Mouse (Mus musculus): ENCODE measurements around the gene Trp53rkb. TPM values are rescaled to one million over a fixed set of nuclear protein-coding genes. Genes with fewer than 3 reads are reported as not detected.
A peak's percentile ranks its signal among the peaks of the same experiment; 100 is the strongest.
"Not testable (repeated sequence)": the region's sequence is repeated elsewhere in the genome, so short reads cannot be mapped to it uniquely, and the experiment has no call there.

Trp53rkb gene
- polyA plus RNA-seq (2015; fragmentation: Nextera tagmentation; extraction: Ambion mirVana): 5.7 and 6.1 TPM in 2 replicates

GRCm38 (mm10) chr2:166792355-166792754 lies at the start of gene Trp53rkb:
Gene Trp53rkb (plus strand): TSS chr2:166792531.
- Histone ChIP-seq H3K27ac (ENCODE audit: low read length) (0 out of 2 replicates have a peak within 1 kb of the TSS, but pooled peaks have one; percentile 24), H3K4me3 (ENCODE audit: low read length) (peak within 1 kb of the TSS; percentile 77), H3K9ac (ENCODE audit: low read depth, low read length) (peak within 1 kb of the TSS; percentile 86), H3K27me3 (replicated peaks; ENCODE audit: control insufficient read depth, insufficient read depth, low read length) (no peaks in the 10 kb centered on the region), H3K4me2 (ENCODE audit: low read depth, low read length) (peak within 1 kb of the TSS; percentile 72), H3K9me3 (ENCODE audit: control insufficient read depth, low read length) (no peaks in the 10 kb centered on the region), H3K4me1 (ENCODE audit: control insufficient read depth, insufficient read depth, low read length) (peaks cover 12% of the 10 kb centered on the region), H3K36me3 (ENCODE audit: control insufficient read depth, insufficient read depth, low read length) (peaks cover under 1% of the 10 kb centered on the region; the same call in 1 of the 2 replicates)
- ATAC-seq: no peak
- WGBS: 71% methylated on average over 5 of the region's 5 CpGs

DNA sequence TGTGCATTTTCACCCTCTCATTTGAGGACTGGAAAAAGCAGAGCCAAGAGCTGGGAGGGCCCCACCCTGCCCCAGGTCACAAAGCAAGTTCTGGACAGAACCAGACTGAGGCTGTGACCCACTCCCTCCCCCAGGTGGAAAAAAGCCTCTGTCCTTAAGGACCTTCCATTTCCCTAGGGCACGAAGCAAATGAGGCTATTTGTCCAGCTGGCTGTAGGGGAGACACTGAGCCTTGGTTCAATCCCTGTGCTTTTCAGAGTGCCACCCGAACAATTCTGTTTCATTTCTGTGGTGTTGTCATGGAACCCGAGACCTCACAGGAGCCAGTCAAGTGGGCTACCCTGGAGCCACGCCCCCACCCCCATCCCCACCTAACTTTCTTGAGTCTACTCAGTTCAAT lies 48.8 kb upstream of the Trp53rkb start:
- H3K4me1 ChIP-seq (ENCODE audit: control insufficient read depth, insufficient read depth, low read length): no peaks in the 10 kb centered on the region
- no peak overlapping the region for H3K4me3 ChIP-seq (ENCODE audit: low read length)
- WGBS: 48% methylated on average over 4 of the region's 4 CpGs
- no peak overlapping the region for H3K4me2 ChIP-seq (ENCODE audit: low read depth, low read length)
- H3K9ac ChIP-seq (ENCODE audit: low read depth, low read length): no peak overlapping the region
- no peak overlapping the region for H3K27ac ChIP-seq (ENCODE audit: low read length)
- ATAC-seq: no peak
- no peaks in the 10 kb centered on the region for H3K36me3 ChIP-seq (ENCODE audit: control insufficient read depth, insufficient read depth, low read length)
- no peaks in the 10 kb centered on the region for H3K27me3 ChIP-seq (replicated peaks; ENCODE audit: control insufficient read depth, insufficient read depth, low read length)
- H3K9me3 ChIP-seq (ENCODE audit: control insufficient read depth, low read length): no peaks in the 10 kb centered on the region

- Histone ChIP-seq H3K27me3 (replicated peaks; ENCODE audit: control insufficient read depth, insufficient read depth, low read length) (no peaks in the 10 kb centered on the region), H3K36me3 (ENCODE audit: control insufficient read depth, insufficient read depth, low read length) (no peaks in the 10 kb centered on the region), H3K9ac (ENCODE audit: low read depth, low read length) (no peak overlapping the region), H3K4me2 (ENCODE audit: low read depth, low read length) (no peak overlapping the region), H3K4me3 (ENCODE audit: low read length) (no peak overlapping the region), H3K9me3 (ENCODE audit: control insufficient read depth, low read length) (no peaks in the 10 kb centered on the region), H3K27ac (ENCODE audit: low read length) (no peak overlapping the region), H3K4me1 (ENCODE audit: control insufficient read depth, insufficient read depth, low read length) (no peaks in the 10 kb centered on the region)
- ATAC-seq: no peak
- WGBS: 81% methylated on average over 7 of the region's 7 CpGs
Observed at GRCm38 (mm10) chr2:166744433-166744832, 47.9 kb upstream of the Trp53rkb start.

DNA sequence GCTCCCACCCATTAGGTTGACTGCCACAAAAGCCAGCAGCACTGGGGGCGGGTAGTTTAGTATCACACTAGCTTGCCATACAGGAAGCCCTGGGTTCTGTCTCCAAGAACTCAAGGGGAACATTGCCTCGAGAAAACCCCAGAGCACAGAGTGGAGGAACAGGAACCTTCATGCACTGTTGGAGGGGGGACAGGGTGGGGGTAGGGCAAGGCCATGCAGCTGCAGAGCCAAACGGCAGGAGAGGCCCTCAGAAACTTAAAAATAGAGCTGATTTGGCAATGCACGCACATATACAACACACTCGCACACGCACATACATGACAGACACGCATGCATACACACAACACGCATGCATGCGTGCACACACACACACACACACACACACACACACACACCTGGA lies 46.5 kb upstream of the Trp53rkb start:
- H3K9ac ChIP-seq (ENCODE audit: low read depth, low read length): no peak overlapping the region
- no peaks in the 10 kb centered on the region for H3K36me3 ChIP-seq (ENCODE audit: control insufficient read depth, insufficient read depth, low read length)
- no peak overlapping the region for H3K4me3 ChIP-seq (ENCODE audit: low read length)
- ATAC-seq: no peak
- WGBS: 77% methylated on average over 9 of the region's 9 CpGs
- H3K9me3 ChIP-seq (ENCODE audit: control insufficient read depth, low read length): no peaks in the 10 kb centered on the region
- H3K27ac ChIP-seq (ENCODE audit: low read length): no peak overlapping the region
- H3K4me1 ChIP-seq (ENCODE audit: control insufficient read depth, insufficient read depth, low read length): no peaks in the 10 kb centered on the region
- no peak overlapping the region for H3K4me2 ChIP-seq (ENCODE audit: low read depth, low read length)
- no peaks in the 10 kb centered on the region for H3K27me3 ChIP-seq (replicated peaks; ENCODE audit: control insufficient read depth, insufficient read depth, low read length)

- WGBS: 48% methylated on average over 14 of the region's 14 CpGs
- not testable (repeated sequence) for H3K9ac ChIP-seq (ENCODE audit: low read depth, low read length); H3K4me1 ChIP-seq (ENCODE audit: control insufficient read depth, insufficient read depth, low read length); H3K4me3 ChIP-seq (ENCODE audit: low read length); H3K4me2 ChIP-seq (ENCODE audit: low read depth, low read length); ATAC-seq; H3K27me3 ChIP-seq (replicated peaks; ENCODE audit: control insufficient read depth, insufficient read depth, low read length); H3K9me3 ChIP-seq (ENCODE audit: control insufficient read depth, low read length); H3K27ac ChIP-seq (ENCODE audit: low read length); H3K36me3 ChIP-seq (ENCODE audit: control insufficient read depth, insufficient read depth, low read length)
Observed at GRCm38 (mm10) chr2:166746261-166746913, 45.9 kb upstream of the Trp53rkb start.

DNA sequence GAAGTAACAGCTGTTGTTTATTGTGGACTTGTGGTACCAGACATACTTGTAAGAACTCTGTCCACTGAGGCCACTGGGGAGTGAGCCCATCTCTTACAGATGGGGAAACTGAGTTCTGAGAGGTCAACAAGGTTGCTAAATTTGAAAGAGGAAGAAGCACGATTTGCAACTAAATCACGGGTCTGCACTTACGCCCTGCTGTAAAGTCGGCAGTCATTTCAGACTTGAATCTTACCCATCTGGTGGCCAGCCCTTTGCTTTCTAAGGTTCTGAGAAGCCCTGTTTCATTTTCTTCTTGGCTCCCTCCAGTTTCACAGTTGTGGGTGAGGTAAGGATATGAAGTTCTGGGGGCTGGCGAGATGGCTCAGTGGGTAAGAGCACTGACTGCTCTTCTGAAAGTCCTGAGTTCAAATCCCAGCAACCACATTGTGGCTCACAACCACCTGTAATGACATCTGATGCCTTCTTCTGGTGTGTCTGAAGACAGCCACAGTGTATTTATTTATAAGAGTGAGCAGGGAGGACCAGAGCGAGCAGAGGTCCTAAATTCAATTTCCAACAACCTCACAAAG lies 41.6 kb upstream of the Trp53rkb start:
- H3K4me1 ChIP-seq (ENCODE audit: control insufficient read depth, insufficient read depth, low read length): no peaks in the 10 kb centered on the region
- no peaks in the 10 kb centered on the region for H3K9me3 ChIP-seq (ENCODE audit: control insufficient read depth, low read length)
- no peak overlapping the region for H3K4me3 ChIP-seq (ENCODE audit: low read length)
- H3K4me2 ChIP-seq (ENCODE audit: low read depth, low read length): no peak overlapping the region
- H3K36me3 ChIP-seq (ENCODE audit: control insufficient read depth, insufficient read depth, low read length): no peaks in the 10 kb centered on the region
- no peak overlapping the region for H3K9ac ChIP-seq (ENCODE audit: low read depth, low read length)
- no peak overlapping the region for H3K27ac ChIP-seq (ENCODE audit: low read length)
- no peaks in the 10 kb centered on the region for H3K27me3 ChIP-seq (replicated peaks; ENCODE audit: control insufficient read depth, insufficient read depth, low read length)
- no peak for ATAC-seq
- 87% methylated on average over 6 of the region's 6 CpGs for WGBS

- no peak overlapping the region for H3K27ac ChIP-seq (ENCODE audit: low read length)
- no peaks in the 10 kb centered on the region for H3K27me3 ChIP-seq (replicated peaks; ENCODE audit: control insufficient read depth, insufficient read depth, low read length)
- WGBS: 57% methylated on average over 4 of the region's 4 CpGs
- ATAC-seq: no peak
- H3K9ac ChIP-seq (ENCODE audit: low read depth, low read length): no peak overlapping the region
- H3K4me1 ChIP-seq (ENCODE audit: control insufficient read depth, insufficient read depth, low read length): no peaks in the 10 kb centered on the region
- H3K4me2 ChIP-seq (ENCODE audit: low read depth, low read length): no peak overlapping the region
- H3K4me3 ChIP-seq (ENCODE audit: low read length): no peak overlapping the region
- no peaks in the 10 kb centered on the region for H3K36me3 ChIP-seq (ENCODE audit: control insufficient read depth, insufficient read depth, low read length)
- H3K9me3 ChIP-seq (ENCODE audit: control insufficient read depth, low read length): no peaks in the 10 kb centered on the region
Observed at GRCm38 (mm10) chr2:166754194-166754593, 38.1 kb upstream of the Trp53rkb start.

GRCm38 (mm10) chr2:166754760-166755159 lies 37.6 kb upstream of the Trp53rkb start:
- no peak overlapping the region for H3K9ac ChIP-seq (ENCODE audit: low read depth, low read length)
- H3K9me3 ChIP-seq (ENCODE audit: control insufficient read depth, low read length): no peaks in the 10 kb centered on the region
- no peaks in the 10 kb centered on the region for H3K36me3 ChIP-seq (ENCODE audit: control insufficient read depth, insufficient read depth, low read length)
- WGBS: 80% methylated on average over 7 of the region's 7 CpGs
- H3K4me1 ChIP-seq (ENCODE audit: control insufficient read depth, insufficient read depth, low read length): no peaks in the 10 kb centered on the region
- no peak overlapping the region for H3K4me2 ChIP-seq (ENCODE audit: low read depth, low read length)
- H3K4me3 ChIP-seq (ENCODE audit: low read length): no peak overlapping the region
- no peak overlapping the region for H3K27ac ChIP-seq (ENCODE audit: low read length)
- no peaks in the 10 kb centered on the region for H3K27me3 ChIP-seq (replicated peaks; ENCODE audit: control insufficient read depth, insufficient read depth, low read length)
- no peak for ATAC-seq

DNA sequence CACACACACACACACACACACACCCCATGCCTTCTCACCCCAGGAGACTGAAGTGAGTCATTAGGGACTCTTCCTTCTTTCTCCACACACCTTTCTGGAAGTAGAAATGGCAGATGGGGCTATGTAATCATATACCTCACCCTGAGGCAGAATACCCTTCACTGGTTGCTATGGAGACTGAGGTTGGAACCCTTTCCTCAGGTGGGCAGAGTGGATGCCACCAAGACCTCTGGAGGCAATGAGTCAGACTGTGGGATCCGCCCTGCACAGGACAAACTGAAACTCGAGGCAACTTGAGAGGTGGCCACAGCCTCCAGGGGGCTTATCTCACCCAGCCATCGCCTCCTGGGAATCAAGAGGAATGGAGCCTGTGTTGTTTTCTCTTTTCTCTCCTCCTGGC lies 34.4 kb upstream of the Trp53rkb start:
- 23% methylated on average over 3 of the region's 3 CpGs for WGBS
- Histone ChIP-seq H3K27ac (ENCODE audit: low read length) (no peak overlapping the region), H3K4me3 (ENCODE audit: low read length) (no peak overlapping the region), H3K9ac (ENCODE audit: low read depth, low read length) (no peak overlapping the region), H3K27me3 (replicated peaks; ENCODE audit: control insufficient read depth, insufficient read depth, low read length) (no peaks in the 10 kb centered on the region), H3K9me3 (ENCODE audit: control insufficient read depth, low read length) (no peaks in the 10 kb centered on the region), H3K36me3 (ENCODE audit: control insufficient read depth, insufficient read depth, low read length) (no peaks in the 10 kb centered on the region), H3K4me2 (ENCODE audit: low read depth, low read length) (no peak overlapping the region), H3K4me1 (ENCODE audit: control insufficient read depth, insufficient read depth, low read length) (no peaks in the 10 kb centered on the region)
- ATAC-seq: no peak

- 50% methylated on average over 5 of the region's 5 CpGs for WGBS
- no peaks in the 10 kb centered on the region for H3K9me3 ChIP-seq (ENCODE audit: control insufficient read depth, low read length)
- H3K4me1 ChIP-seq (ENCODE audit: control insufficient read depth, insufficient read depth, low read length): no peaks in the 10 kb centered on the region
- no peak for ATAC-seq
- no peak overlapping the region for H3K9ac ChIP-seq (ENCODE audit: low read depth, low read length)
- H3K27me3 ChIP-seq (replicated peaks; ENCODE audit: control insufficient read depth, insufficient read depth, low read length): no peaks in the 10 kb centered on the region
- H3K36me3 ChIP-seq (ENCODE audit: control insufficient read depth, insufficient read depth, low read length): no peaks in the 10 kb centered on the region
- no peak overlapping the region for H3K4me3 ChIP-seq (ENCODE audit: low read length)
- no peak overlapping the region for H3K4me2 ChIP-seq (ENCODE audit: low read depth, low read length)
- no peak overlapping the region for H3K27ac ChIP-seq (ENCODE audit: low read length)
Observed at GRCm38 (mm10) chr2:166764051-166764450, 28.3 kb upstream of the Trp53rkb start.
